Mouse (Mus musculus): ENCODE results near the gene Pld2. TPM values are rescaled to one million over a fixed set of nuclear protein-coding genes. Genes with fewer than 3 reads are reported as not detected.

Pld2 gene
- total and polyA plus RNA-seq, 3 experiments = 0.15 to 0.39 TPM; not detected in 1

DNA sequence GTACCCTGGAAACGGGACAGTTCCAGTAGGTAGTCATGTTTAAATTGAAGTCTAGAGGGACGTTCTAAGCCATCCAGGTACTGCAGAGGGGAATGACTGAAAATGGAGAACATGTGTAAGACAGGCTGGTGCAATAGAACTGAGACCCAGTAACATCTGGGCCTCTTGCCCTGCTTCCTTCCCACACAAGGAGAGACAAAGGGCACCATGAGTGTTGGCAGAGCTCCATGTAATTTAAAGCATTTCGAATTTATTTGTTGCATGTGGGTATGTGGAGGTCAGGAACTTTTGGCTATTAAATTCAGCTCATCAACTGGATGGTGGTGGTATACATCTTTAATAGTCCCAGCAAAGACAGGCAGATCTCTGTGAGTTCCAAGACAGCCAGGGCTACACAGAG is 42.3 kb downstream of the Pld2 start:
- no peak for DNase-seq (ENCODE audit: low read depth, low spot score)
- TF ChIP-seq MEF2A (IDR thresholded peaks at IDR 0.05; ENCODE audit: extremely low read depth, insufficient replicate concordance, low read depth, low read length, poor library complexity, severe bottlenecking) (no peak), GABPA (IDR thresholded peaks at IDR 0.05; ENCODE audit: low read depth, low read length) (no peak), POLR2AphosphoS5 (IDR thresholded peaks at IDR 0.05; ENCODE audit: borderline replicate concordance, low read depth, low read length) (no peak), MXI1 (IDR thresholded peaks at IDR 0.05; ENCODE audit: low read depth, low read length) (no peak), NELFE (IDR thresholded peaks at IDR 0.05; ENCODE audit: low read depth, low read length) (no peak), BHLHE40 (IDR thresholded peaks at IDR 0.05; ENCODE audit: borderline replicate concordance, low read depth, low read length) (no peak), RCOR1 (IDR thresholded peaks at IDR 0.05; ENCODE audit: low read depth, low read length) (no peak), ZC3H11A (IDR thresholded peaks at IDR 0.05; ENCODE audit: low read depth, low read length) (no peak)
- Histone ChIP-seq H3K9ac (ENCODE audit: control insufficient read depth, low read depth, low read length, poor library complexity, severe bottlenecking) (no peak overlapping the region), H3K9me3 (replicated peaks; ENCODE audit: insufficient read depth, low read length) (no peaks in the 10 kb centered on the region), H3K4me1 (ENCODE audit: control insufficient read depth in 1 of 2, insufficient read depth in 2 of 2, low read length in 2 of 2) (peaks cover 2 to 5% of the 10 kb centered on the region in 2 experiments; a peak in 2 of 4 replicates), H3K79me2 (ENCODE audit: control insufficient read depth, insufficient read depth, low read length, poor library complexity) (peaks cover 7% of the 10 kb centered on the region), H3K36me3 (ENCODE audit: control insufficient read depth in 1 of 2, insufficient read depth in 2 of 2, low read length in 2 of 2) (peaks cover 0 to 8% of the 10 kb centered on the region in 2 experiments; a peak in 3 of 4 replicates), H3K27ac (ENCODE audit: control insufficient read depth, low read depth, low read length) (no peak overlapping the region), H3K27me3 (ENCODE audit: control insufficient read depth in 1 of 2, insufficient read depth in 2 of 2, low read length in 2 of 2) (no peaks in the 10 kb centered on the region), H3K4me3 (ENCODE audit: control insufficient read depth in 1 of 2, insufficient read depth in 1 of 2, low read depth in 2 of 2, low read length in 2 of 2) (no peak overlapping the region)

DNA sequence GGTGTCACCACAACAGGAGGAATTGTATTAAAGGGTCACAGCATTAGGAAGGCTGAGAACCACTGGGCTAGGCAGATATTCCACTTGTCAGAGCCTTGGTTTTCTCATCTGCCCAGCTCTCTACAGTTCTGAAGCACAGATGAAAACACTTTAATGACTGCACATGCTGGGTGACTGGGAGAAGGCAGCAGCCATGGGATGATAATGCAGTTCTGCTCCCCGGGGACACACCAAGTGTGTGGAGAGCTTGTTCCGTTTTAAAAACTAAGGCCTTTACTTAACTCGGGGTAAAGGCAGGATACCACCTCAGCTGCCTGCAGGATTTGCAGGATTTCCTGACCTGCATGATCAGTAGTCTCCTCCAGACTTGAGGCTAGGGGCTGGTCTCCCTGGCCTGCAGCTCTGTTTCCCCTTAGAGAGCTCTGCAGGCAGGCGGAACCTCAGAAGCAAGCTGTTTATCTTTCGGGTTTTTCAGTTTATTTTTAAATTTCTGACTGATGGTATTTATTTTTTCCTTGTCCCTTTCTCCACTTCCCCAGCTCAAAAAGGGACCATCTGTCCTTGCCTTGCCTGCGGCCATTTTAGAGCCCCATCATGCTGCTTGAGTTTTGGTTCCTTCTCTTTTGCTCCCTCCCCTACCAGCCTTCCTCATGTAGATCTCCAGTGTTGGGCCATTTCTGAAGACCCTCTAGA is 43.3 kb downstream of the Pld2 start:
- no peak for DNase-seq (ENCODE audit: low read depth, low spot score)
- Histone ChIP-seq H3K36me3 (ENCODE audit: control insufficient read depth in 1 of 2, insufficient read depth in 2 of 2, low read length in 2 of 2) (no peaks in the 10 kb centered on the region; a peak in 1 of 4 replicates), H3K4me3 (ENCODE audit: control insufficient read depth in 1 of 2, insufficient read depth in 1 of 2, low read depth in 2 of 2, low read length in 2 of 2) (no peak overlapping the region), H3K9me3 (replicated peaks; ENCODE audit: insufficient read depth, low read length) (no peaks in the 10 kb centered on the region), H3K9ac (ENCODE audit: control insufficient read depth, low read depth, low read length, poor library complexity, severe bottlenecking) (no peak overlapping the region), H3K79me2 (ENCODE audit: control insufficient read depth, insufficient read depth, low read length, poor library complexity) (peaks cover 3% of the 10 kb centered on the region), H3K27me3 (ENCODE audit: control insufficient read depth in 1 of 2, insufficient read depth in 2 of 2, low read length in 2 of 2) (no peaks in the 10 kb centered on the region), H3K4me1 (ENCODE audit: control insufficient read depth in 1 of 2, insufficient read depth in 2 of 2, low read length in 2 of 2) (no peaks in the 10 kb centered on the region), H3K27ac (ENCODE audit: control insufficient read depth, low read depth, low read length) (no peak overlapping the region)
- TF ChIP-seq ZC3H11A (IDR thresholded peaks at IDR 0.05; ENCODE audit: low read depth, low read length) = no peak
- no peak for TF ChIP-seq ZMIZ1 (IDR thresholded peaks at IDR 0.05; ENCODE audit: low read depth, low read length)
- TF ChIP-seq MEF2A (IDR thresholded peaks at IDR 0.05; ENCODE audit: extremely low read depth, insufficient replicate concordance, low read depth, low read length, poor library complexity, severe bottlenecking) = no peak
- no peak for TF ChIP-seq UBTF (IDR thresholded peaks at IDR 0.05; ENCODE audit: borderline replicate concordance, insufficient read depth, low read depth, low read length)
- TF ChIP-seq HCFC1 (IDR thresholded peaks at IDR 0.05; ENCODE audit: low read depth, low read length) = no peak
- TF ChIP-seq MYB (IDR thresholded peaks at IDR 0.05; ENCODE audit: low read depth, low read length) = no peak
- no peak for TF ChIP-seq MAFK (IDR thresholded peaks at IDR 0.05; ENCODE audit: borderline replicate concordance, low read depth, low read length)
- no peak for TF ChIP-seq TBP (IDR thresholded peaks at IDR 0.05; ENCODE audit: low read depth, low read length)

All from MEL (cell line).